ENCODE assay signal across 20 mouse cellular contexts in genomic region chr14:74841708-74842107, GRCm38 (mm10).
DNase-seq lines count a peak whose midpoint lies in the region; ATAC-seq and TF ChIP-seq lines count a peak whose summit lies in the region.
"Had no signal": no experiment of that assay in that cellular context is flagged by ENCODE, and none has a peak within 500 bp of the region (broad histone marks: within the 10 kb centered on the region; RNA-seq: fewer than 3 reads in every experiment).

No protein-coding gene starts in this region.

- TF ChIP-seq CTCF in liver, adult 2 months (IDR thresholded peaks at IDR 0.05; ENCODE audit: low read depth, low read length) = no peak
- no peak for TF ChIP-seq CTCF in liver, postnatal 0 days (IDR thresholded peaks at IDR 0.05; ENCODE audit: low read depth)
- no peak for TF ChIP-seq CTCF in gastrocnemius, adult 2 months (IDR thresholded peaks at IDR 0.05)

- no peak for TF ChIP-seq POLR2A in liver, adult 2 months (IDR thresholded peaks at IDR 0.05; ENCODE audit: extremely low read depth, insufficient read depth, low read length)

- peaks cover 5% of the 10 kb centered on the region for H3K4me1 ChIP-seq in liver, adult 2 months (ENCODE audit: control insufficient read depth, insufficient read depth, low read length)
- H3K4me1 ChIP-seq in liver, postnatal 0 days (ENCODE audit: insufficient read depth) = peaks cover 12% of the 10 kb centered on the region

- H3K9me3 ChIP-seq in liver, postnatal 0 days (ENCODE audit: low read length) = no peaks in the 10 kb centered on the region
- H3K9me3 ChIP-seq: embryonic facial prominence, embryonic 15.5 days; hindbrain, embryonic 15.5 days; lung, embryonic 15.5 days had no signal

- H3K4me3 ChIP-seq in liver, adult 2 months (ENCODE audit: insufficient read depth, low read depth, low read length) = no peak overlapping the region
- no peak overlapping the region for H3K4me3 ChIP-seq in liver, postnatal 0 days (ENCODE audit: low read depth, low read length)
- H3K4me3 ChIP-seq in gastrocnemius, adult 2 months = no peak overlapping the region
- H3K4me3 ChIP-seq: embryonic facial prominence, embryonic 15.5 days; hindbrain, embryonic 15.5 days; layer of hippocampus, adult 2 months; lung, embryonic 15.5 days had no signal

- ATAC-seq in liver, postnatal 0 days = no peak
- peak; percentile 95 for ATAC-seq in granulocyte monocyte progenitor cell, adult 5-6 weeks (replicated peaks; ENCODE audit: poor library complexity, severe bottlenecking)
- peak; percentile 83 for ATAC-seq in megakaryocyte progenitor cell, adult 5-6 weeks (replicated peaks; ENCODE audit: poor library complexity)
- ATAC-seq: forebrain, postnatal 0 days; midbrain, embryonic 16.5 days had no signal

- peaks cover 10% of the 10 kb centered on the region; the same call in 1 of the 2 replicates for H3K79me2 ChIP-seq in liver, adult 2 months (ENCODE audit: control insufficient read depth, insufficient read depth, low read length)

- intact Hi-C loops in gastrocnemius, adult 2 months (cut with DNase I) = no loop called here

- TF ChIP-seq EP300 in liver, postnatal 0 days (IDR thresholded peaks at IDR 0.05; ENCODE audit: low read depth) = no peak

- H3K27me3 ChIP-seq in liver, adult 2 months (ENCODE audit: control insufficient read depth, insufficient read depth, low read length) = no peaks in the 10 kb centered on the region
- no peaks in the 10 kb centered on the region for H3K27me3 ChIP-seq in liver, postnatal 0 days (ENCODE audit: insufficient read depth, low read length)
- H3K27me3 ChIP-seq: embryonic facial prominence, embryonic 15.5 days; hindbrain, embryonic 15.5 days; lung, embryonic 15.5 days had no signal

- peak; percentile 9 for DNase-seq in liver, adult 2 months (ENCODE audit: extremely low read depth, low read depth, low spot score)
- no peak for DNase-seq in liver, postnatal 0 days
- DNase-seq in A20 (ENCODE audit: low read depth, low spot score) = peak; percentile 74
- DNase-seq in yolk sac, embryonic 10.5 days (ENCODE audit: low spot score) = no peak
- no peak for DNase-seq in gastrocnemius, adult 2 months
- DNase-seq in embryo, embryonic 9.5 days (ENCODE audit: extremely low spot score) = no peak
- DNase-seq: adrenal gland, adult 8-10 months; cerebellum, adult 9-10 months; forebrain, postnatal 0 days; heart, postnatal 36 days; kidney, adult 11 months; kidney, postnatal 10 days; thymus, adult 2 months had no signal

- no peaks in the 10 kb centered on the region for H3K36me3 ChIP-seq in liver, adult 2 months (ENCODE audit: control insufficient read depth, insufficient read depth, low read length)
- no peaks in the 10 kb centered on the region for H3K36me3 ChIP-seq in liver, postnatal 0 days (replicated peaks; ENCODE audit: insufficient read depth, low read length)
- H3K36me3 ChIP-seq: embryonic facial prominence, embryonic 15.5 days; hindbrain, embryonic 15.5 days; lung, embryonic 15.5 days had no signal

- H3K4me2 ChIP-seq in liver, postnatal 0 days (ENCODE audit: low read depth, low read length) = no peak overlapping the region
- H3K4me2 ChIP-seq: embryonic facial prominence, embryonic 15.5 days; hindbrain, embryonic 15.5 days; lung, embryonic 15.5 days had no signal

- 55% methylated on average over 2 of the region's 2 CpGs for WGBS in liver, adult 2 months
- 37% methylated on average over 2 of the region's 2 CpGs for WGBS in liver, postnatal 0 days (ENCODE audit: insufficient replicate concordance)

- no peak overlapping the region for H3K27ac ChIP-seq in liver, adult 2 months (replicated peaks; ENCODE audit: insufficient read depth, low read depth, low read length)
- no peak overlapping the region for H3K27ac ChIP-seq in liver, postnatal 0 days (ENCODE audit: low read depth)
- H3K27ac ChIP-seq in gastrocnemius, adult 2 months = no peak overlapping the region
- H3K27ac ChIP-seq: embryonic facial prominence, embryonic 15.5 days; hindbrain, embryonic 15.5 days; layer of hippocampus, adult 2 months; lung, embryonic 15.5 days had no signal

- H3K9ac ChIP-seq in liver, adult 2 months (ENCODE audit: low read depth, low read length) = no peak overlapping the region
- no peak overlapping the region for H3K9ac ChIP-seq in liver, postnatal 0 days (replicated peaks)
- H3K9ac ChIP-seq: embryonic facial prominence, embryonic 15.5 days; forebrain, postnatal 0 days; hindbrain, embryonic 15.5 days; lung, embryonic 15.5 days had no signal

Comparison
In these comparisons a context has a peak if more than half of its experiments do, and no peak if none do; other contexts are left out.
1. DNase-seq: peak in liver, adult 2 months (single experiment) and A20 (single experiment); none in liver, postnatal 0 days (single experiment), yolk sac, embryonic 10.5 days (single experiment), gastrocnemius, adult 2 months (single experiment) and embryo, embryonic 9.5 days (single experiment).